Mouse (Mus musculus): ENCODE data around the gene Ednra. TPM values are rescaled to one million over a fixed set of nuclear protein-coding genes. Genes with fewer than 3 reads are reported as not detected.

Ednra gene
- 6.2 and 6.5 TPM in 2 replicates for polyA plus RNA-seq (2012; rRNA removed)

GRCm38 (mm10) chr8:77724046-77724930 lies at the start of gene Ednra:
Ednra (minus strand) TSS chr8:77724464.

Other genes starting within 250 kb of the Ednra start
- gene Arhgap10, start 206.5 kb downstream of the Ednra start, polyA plus RNA-seq (2012; rRNA removed), result 7.0 and 7.3 TPM in 2 replicates
- 4.2 and 6.0 TPM in 2 replicates for gene Prmt9, start 175.1 kb downstream of the Ednra start, polyA plus RNA-seq (2012; rRNA removed)
- gene Tmem184c, start 113.8 kb downstream of the Ednra start, polyA plus RNA-seq (2012; rRNA removed), result 2.0 and 2.5 TPM in 2 replicates

Measured in colon, adult 2 months (tissue).